In the genomic region with DNA sequence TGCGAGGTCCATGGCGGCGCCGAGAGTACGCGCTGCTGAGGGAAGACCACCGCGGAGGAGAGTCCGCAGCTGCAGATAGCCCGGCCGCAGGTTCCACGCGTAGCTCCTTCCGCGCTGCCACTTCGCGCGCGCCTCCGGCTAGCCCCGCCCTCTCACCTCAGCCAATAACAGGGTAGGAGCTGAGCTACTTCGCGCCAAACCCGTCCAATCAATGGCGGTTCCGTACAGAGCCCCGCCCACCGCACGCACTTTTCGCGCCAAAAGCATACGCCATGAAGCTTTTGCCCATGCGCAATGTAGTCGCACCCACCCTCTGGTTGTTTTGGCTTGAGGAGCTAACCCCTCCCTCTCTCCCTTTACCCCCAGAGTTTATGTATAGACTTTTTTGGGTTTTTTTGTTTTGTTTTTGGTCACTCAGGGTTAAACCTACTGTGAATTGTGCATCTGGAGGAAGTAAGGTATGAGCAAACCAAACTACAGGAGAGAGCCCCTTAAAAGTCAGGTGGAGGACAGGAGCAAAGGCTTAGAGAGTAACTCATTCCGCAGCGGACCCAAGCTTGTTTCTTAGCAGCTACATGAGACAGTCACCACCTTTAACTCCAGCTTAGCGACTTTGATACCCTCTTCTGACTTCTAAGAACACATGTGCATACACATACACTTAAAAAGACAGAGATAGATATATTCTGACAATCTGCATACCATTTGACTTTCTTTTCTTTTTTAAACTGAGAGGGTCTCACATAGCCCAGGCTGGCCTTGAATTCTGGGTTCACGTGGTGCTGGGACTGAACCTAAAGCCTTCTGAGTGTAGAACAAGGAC, we compare ENCODE assay signal across 1 mouse cellular context.
TF ChIP-seq lines count a peak whose summit lies in the region.

Gene Mcm6 (minus strand): TSS at position 111 of the 823 bp plus-strand sequence.

TF ChIP-seq in CH12.LX, 34 proteins besides CTCF, POLR2A, EP300 and RAD21 (continued from another document):
- TF ChIP-seq SMC3 (IDR thresholded peaks at IDR 0.05; ENCODE audit: low read depth, low read length) (no peak), TBP (conservative IDR thresholded peaks at IDR 0.05; ENCODE audit: low read depth, low read length) (peak; percentile 54; the same call in 1 of the 2 replicates), MYC (IDR thresholded peaks at IDR 0.05; ENCODE audit: low read depth, low read length) (peak; percentile 55), MAFK (IDR thresholded peaks at IDR 0.05; ENCODE audit: insufficient replicate concordance, low read length) (no peak), USF1 (IDR thresholded peaks at IDR 0.05; ENCODE audit: low read depth, low read length) (no peak), ZNF384 (IDR thresholded peaks at IDR 0.05; ENCODE audit: low read depth, low read length) (peak; percentile 48; the same call in 1 of the 2 replicates), MEF2A (IDR thresholded peaks at IDR 0.05; ENCODE audit: borderline replicate concordance, low read depth, low read length) (peak; percentile 38; the same call in 1 of the 2 replicates), E2F4 (IDR thresholded peaks at IDR 0.05; ENCODE audit: insufficient replicate concordance, low read depth, low read length) (peak; percentile 99), ETS1 (conservative IDR thresholded peaks at IDR 0.05; ENCODE audit: low read depth, low read length) (peak; percentile 55), ZMIZ1 (IDR thresholded peaks at IDR 0.05; ENCODE audit: low read depth, low read length) (peak; percentile 91), GABPA (IDR thresholded peaks at IDR 0.05; ENCODE audit: insufficient replicate concordance, low read depth, low read length) (no peak), CHD2 (IDR thresholded peaks at IDR 0.05; ENCODE audit: low read length) (peak; percentile 79; the same call in 1 of the 2 replicates), IRF4 (IDR thresholded peaks at IDR 0.05; ENCODE audit: low read depth, low read length) (peak; percentile 64), SIN3A (IDR thresholded peaks at IDR 0.05; ENCODE audit: low read length) (peak; percentile 96), USF2 (conservative IDR thresholded peaks at IDR 0.05; ENCODE audit: low read depth, low read length) (no peak), MAX (IDR thresholded peaks at IDR 0.05; ENCODE audit: low read length) (peak; percentile 92; the same call in 1 of the 2 replicates), JUN (IDR thresholded peaks at IDR 0.05; ENCODE audit: insufficient read depth, low read depth, low read length) (no peak), NELFE (IDR thresholded peaks at IDR 0.05; ENCODE audit: low read depth, low read length) (peak; percentile 88), HCFC1 (IDR thresholded peaks at IDR 0.05; ENCODE audit: low read depth, low read length) (peak; percentile 65), UBTF (IDR thresholded peaks at IDR 0.05; ENCODE audit: low read depth, low read length) (no peak), MXI1 (IDR thresholded peaks at IDR 0.05; ENCODE audit: low read depth, low read length) (peak; percentile 96), POLR2AphosphoS2 (IDR thresholded peaks at IDR 0.05; ENCODE audit: low read depth, low read length) (peak; percentile 91)
